11 mouse cellular contexts compared by ENCODE assay signal in the genomic region with DNA sequence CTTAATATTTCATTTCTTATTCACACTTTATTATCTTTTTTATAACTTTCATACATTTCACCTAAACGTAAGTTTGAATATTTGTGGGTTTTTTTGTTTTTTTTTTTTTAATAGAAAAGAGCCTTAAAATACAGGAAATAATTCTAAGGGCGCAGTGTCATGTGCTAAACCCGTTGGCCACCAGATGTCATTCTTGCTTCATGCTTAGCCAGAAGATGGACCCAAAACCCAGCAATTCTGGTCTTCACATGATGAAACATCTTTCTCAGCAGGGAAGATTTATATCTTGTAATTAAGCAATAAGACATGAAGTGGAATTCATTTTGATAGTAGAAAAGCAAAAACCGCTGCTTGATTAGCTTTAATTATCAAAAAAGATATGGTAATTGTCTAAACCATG. TPM values are rescaled to one million over a fixed set of nuclear protein-coding genes. Genes with fewer than 3 reads are reported as not detected.
DNase-seq lines count a peak whose midpoint lies in the region; ATAC-seq and TF ChIP-seq lines count a peak whose summit lies in the region.
"Had no signal": no experiment of that assay in that cellular context is flagged by ENCODE, and none has a peak within 500 bp of the region (broad histone marks: within the 10 kb centered on the region; RNA-seq: fewer than 3 reads in every experiment).

No protein-coding gene starts in this region.

- peak; percentile 10 for DNase-seq in adrenal gland, postnatal 10 days
- DNase-seq in adrenal gland, postnatal 4 days (ENCODE audit: low spot score in 2 of 2), result no peak
- peak; percentile 73 for DNase-seq in midbrain, postnatal 0 days (ENCODE audit: low spot score)
- peak; percentile 10 for DNase-seq in retina, postnatal 1 day
- no peak for DNase-seq in adrenal gland, adult 18-20 months (ENCODE audit: low spot score in 2 of 2)
- DNase-seq: B cell, adult 2 months had no signal

- TF ChIP-seq CTCF in intestine, postnatal 0 days (IDR thresholded peaks at IDR 0.05; ENCODE audit: low read depth), result peak; percentile 57
- TF ChIP-seq CTCF in midbrain, postnatal 0 days (IDR thresholded peaks at IDR 0.05), result peak; percentile 82

- H3K27ac ChIP-seq in intestine, postnatal 0 days (ENCODE audit: low read depth, low read length), result no peak overlapping the region
- H3K27ac ChIP-seq in intestine, embryonic 16.5 days (ENCODE audit: low read length), result no peak overlapping the region
- no peak overlapping the region for H3K27ac ChIP-seq in midbrain, postnatal 0 days (ENCODE audit: low read depth, low read length)
- no peak overlapping the region for H3K27ac ChIP-seq in midbrain, embryonic 16.5 days (ENCODE audit: low read length)
- H3K27ac ChIP-seq: forebrain, embryonic 12.5 days; intestine, embryonic 15.5 days had no signal

- no peak overlapping the region for H3K9ac ChIP-seq in intestine, postnatal 0 days (ENCODE audit: low read depth, low read length)
- H3K9ac ChIP-seq in intestine, embryonic 16.5 days (ENCODE audit: low read depth, low read length), result no peak overlapping the region
- no peak overlapping the region for H3K9ac ChIP-seq in midbrain, postnatal 0 days (replicated peaks; ENCODE audit: low read length, poor library complexity, severe bottlenecking)
- H3K9ac ChIP-seq in midbrain, embryonic 16.5 days (ENCODE audit: low read depth, low read length), result no peak overlapping the region
- H3K9ac ChIP-seq: forebrain, embryonic 12.5 days; intestine, embryonic 15.5 days had no signal

- H3K9me3 ChIP-seq in intestine, postnatal 0 days (ENCODE audit: control insufficient read depth), result no peaks in the 10 kb centered on the region
- H3K9me3 ChIP-seq in intestine, embryonic 16.5 days (ENCODE audit: control insufficient read depth, low read length), result no peaks in the 10 kb centered on the region
- no peaks in the 10 kb centered on the region for H3K9me3 ChIP-seq in midbrain, postnatal 0 days (ENCODE audit: low read length)
- no peaks in the 10 kb centered on the region for H3K9me3 ChIP-seq in midbrain, embryonic 16.5 days (replicated peaks; ENCODE audit: control insufficient read depth, low read length, poor library complexity, severe bottlenecking)
- H3K9me3 ChIP-seq: forebrain, embryonic 12.5 days; intestine, embryonic 15.5 days had no signal

- no peak for ATAC-seq in intestine, postnatal 0 days
- ATAC-seq in intestine, embryonic 16.5 days, result no peak
- ATAC-seq in midbrain, postnatal 0 days (ENCODE audit: low FRiP score), result no peak
- ATAC-seq in midbrain, embryonic 16.5 days, result no peak
- ATAC-seq: intestine, embryonic 15.5 days had no signal

- H3K4me1 ChIP-seq in intestine, postnatal 0 days (replicated peaks; ENCODE audit: control insufficient read depth, insufficient read depth, low read length), result no peaks in the 10 kb centered on the region
- H3K4me1 ChIP-seq in intestine, embryonic 16.5 days (ENCODE audit: control insufficient read depth, insufficient read depth, low read length), result no peaks in the 10 kb centered on the region
- no peaks in the 10 kb centered on the region for H3K4me1 ChIP-seq in midbrain, postnatal 0 days (ENCODE audit: insufficient read depth, low read length)
- H3K4me1 ChIP-seq in midbrain, embryonic 16.5 days (ENCODE audit: control insufficient read depth, insufficient read depth, low read length), result no peaks in the 10 kb centered on the region
- H3K4me1 ChIP-seq: forebrain, embryonic 12.5 days; intestine, embryonic 15.5 days had no signal

- WGBS in intestine, postnatal 0 days, result 81% methylated on average over 4 of the region's 4 CpGs
- WGBS in intestine, embryonic 16.5 days, result 81% methylated on average over 4 of the region's 4 CpGs
- 87% methylated on average over 4 of the region's 4 CpGs for WGBS in midbrain, postnatal 0 days
- 90% methylated on average over 4 of the region's 4 CpGs for WGBS in midbrain, embryonic 16.5 days

- no peak overlapping the region for H3K4me2 ChIP-seq in intestine, postnatal 0 days (replicated peaks; ENCODE audit: low read depth)
- H3K4me2 ChIP-seq in intestine, embryonic 16.5 days (ENCODE audit: low read depth, low read length), result no peak overlapping the region
- no peak overlapping the region for H3K4me2 ChIP-seq in midbrain, postnatal 0 days (ENCODE audit: low read depth, low read length, poor library complexity, severe bottlenecking)
- H3K4me2 ChIP-seq in midbrain, embryonic 16.5 days (ENCODE audit: low read length), result no peak overlapping the region
- H3K4me2 ChIP-seq: forebrain, embryonic 12.5 days; intestine, embryonic 15.5 days had no signal

- H3K4me3 ChIP-seq in intestine, postnatal 0 days (ENCODE audit: low read depth, low read length), result no peak overlapping the region
- H3K4me3 ChIP-seq in intestine, embryonic 16.5 days (ENCODE audit: low read length), result no peak overlapping the region
- no peak overlapping the region for H3K4me3 ChIP-seq in midbrain, postnatal 0 days (ENCODE audit: low read depth, low read length)
- no peak overlapping the region for H3K4me3 ChIP-seq in midbrain, embryonic 16.5 days (ENCODE audit: low read depth, low read length)
- H3K4me3 ChIP-seq: forebrain, embryonic 12.5 days; intestine, embryonic 15.5 days had no signal

- H3K36me3 ChIP-seq in intestine, postnatal 0 days (ENCODE audit: control insufficient read depth, insufficient read depth), result no peaks in the 10 kb centered on the region
- H3K36me3 ChIP-seq in intestine, embryonic 16.5 days (ENCODE audit: control insufficient read depth, insufficient read depth, low read length), result no peaks in the 10 kb centered on the region
- no peaks in the 10 kb centered on the region for H3K36me3 ChIP-seq in midbrain, postnatal 0 days (ENCODE audit: insufficient read depth, low read length)
- no peaks in the 10 kb centered on the region for H3K36me3 ChIP-seq in midbrain, embryonic 16.5 days (ENCODE audit: control insufficient read depth, insufficient read depth, low read length)
- H3K36me3 ChIP-seq: forebrain, embryonic 12.5 days; intestine, embryonic 15.5 days had no signal

- H3K27me3 ChIP-seq in intestine, postnatal 0 days (replicated peaks; ENCODE audit: control insufficient read depth, insufficient read depth, low read length), result no peaks in the 10 kb centered on the region
- H3K27me3 ChIP-seq in intestine, embryonic 16.5 days (replicated peaks; ENCODE audit: control insufficient read depth, insufficient read depth, low read length), result no peaks in the 10 kb centered on the region
- H3K27me3 ChIP-seq in midbrain, postnatal 0 days (ENCODE audit: insufficient read depth, low read length), result no peaks in the 10 kb centered on the region
- H3K27me3 ChIP-seq in midbrain, embryonic 16.5 days (ENCODE audit: control insufficient read depth, insufficient read depth, low read depth, low read length), result no peaks in the 10 kb centered on the region
- H3K27me3 ChIP-seq: forebrain, embryonic 12.5 days; intestine, embryonic 15.5 days had no signal

RNA-seq across cellular contexts. Expression of a gene that starts 47.6 kb away (rescaled TPM):
- 10 to 100 TPM; 25.0 to 32.7 TPM for total RNA-seq in adrenal gland, postnatal 10 days (2021)
- 10 to 100 TPM; 40.3 to 44.5 TPM for total RNA-seq in adrenal gland, postnatal 4 days (2021)
- 4.3 and 6.3 TPM in 2 replicates for polyA plus RNA-seq in intestine, postnatal 0 days (2015; fragmentation: Nextera tagmentation; extraction: Ambion mirVana)
- polyA plus RNA-seq in intestine, embryonic 16.5 days (2015; fragmentation: Nextera tagmentation; extraction: Ambion mirVana), result 2.3 TPM in 2 replicates
- total RNA-seq in midbrain, postnatal 0 days (2014; rRNA removed), result 39.2 and 46.0 TPM in 2 replicates
- polyA plus RNA-seq in midbrain, postnatal 0 days (2015; fragmentation: Nextera tagmentation; extraction: Ambion mirVana), result 16.3 and 16.6 TPM in 2 replicates
- 22.1 and 22.7 TPM in 2 replicates for polyA plus RNA-seq in midbrain, embryonic 16.5 days (2015; fragmentation: Nextera tagmentation; extraction: Ambion mirVana)
- 10 to 100 TPM; 30.0 to 31.2 TPM for total RNA-seq in adrenal gland, adult 18-20 months (2021)

Comparison
In these comparisons a context has a peak if more than half of its experiments do, and no peak if none do; other contexts are left out.
1. DNase-seq: peak in adrenal gland, postnatal 10 days (single experiment), midbrain, postnatal 0 days (single experiment) and retina, postnatal 1 day (single experiment); none in adrenal gland, postnatal 4 days (0 of 2) and adrenal gland, adult 18-20 months (0 of 2).